Mouse (Mus musculus): ENCODE data around the gene Scube2.

DNA sequence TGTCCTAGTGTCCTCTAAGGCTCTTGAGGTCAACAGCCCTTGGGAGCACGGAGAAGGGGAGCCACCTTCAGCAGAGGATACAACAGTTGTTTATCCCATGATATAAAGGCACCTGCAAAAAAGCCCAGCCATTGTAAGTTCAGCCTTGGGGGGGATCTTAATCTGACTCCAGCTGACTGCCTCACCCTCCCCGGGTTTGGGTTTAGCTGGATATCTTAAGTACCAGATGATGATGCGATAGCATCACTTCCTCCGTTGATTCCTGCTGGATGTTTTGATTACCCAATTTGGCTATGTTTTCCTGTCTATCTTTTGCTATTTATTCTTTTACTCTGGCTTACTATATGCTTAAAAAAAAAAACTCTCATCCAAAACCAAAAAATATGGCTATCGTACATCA lies 5.8 kb upstream of the Scube2 start:
- no peak for TF ChIP-seq CTCF (IDR thresholded peaks at IDR 0.05; ENCODE audit: insufficient read depth, low read depth, low read length)
- TF ChIP-seq POLR2A (IDR thresholded peaks at IDR 0.05; ENCODE audit: insufficient read depth, low read depth, low read length) = no peak

Measured in olfactory bulb, adult 2 months (tissue).